In genomic region chr13:72715959-72716680, GRCm38 (mm10) we compare ENCODE assay signal across 16 mouse cellular contexts.
"Had no signal": no experiment of that assay in that cellular context is flagged by ENCODE, and none has a peak within 500 bp of the region (broad histone marks: within the 10 kb centered on the region; RNA-seq: fewer than 3 reads in every experiment).

No protein-coding gene starts in this region.

- DNase-seq: gastrocnemius, adult 2 months; gastrocnemius, postnatal 10 days; gastrocnemius, postnatal 25 days; heart, adult 18-20 months; heart, postnatal 14 days; heart, postnatal 36 days; kidney, adult 11 months; kidney, adult 2 months; kidney, adult 9 months; kidney, postnatal 14 days; kidney, postnatal 36 days; layer of hippocampus, adult 9-11 months; layer of hippocampus, postnatal 36 days; liver; liver, embryonic 13.5 days; liver, postnatal 0 days had no signal
